Comparison of ENCODE assay signal across 9 mouse cellular contexts in the genomic region with DNA sequence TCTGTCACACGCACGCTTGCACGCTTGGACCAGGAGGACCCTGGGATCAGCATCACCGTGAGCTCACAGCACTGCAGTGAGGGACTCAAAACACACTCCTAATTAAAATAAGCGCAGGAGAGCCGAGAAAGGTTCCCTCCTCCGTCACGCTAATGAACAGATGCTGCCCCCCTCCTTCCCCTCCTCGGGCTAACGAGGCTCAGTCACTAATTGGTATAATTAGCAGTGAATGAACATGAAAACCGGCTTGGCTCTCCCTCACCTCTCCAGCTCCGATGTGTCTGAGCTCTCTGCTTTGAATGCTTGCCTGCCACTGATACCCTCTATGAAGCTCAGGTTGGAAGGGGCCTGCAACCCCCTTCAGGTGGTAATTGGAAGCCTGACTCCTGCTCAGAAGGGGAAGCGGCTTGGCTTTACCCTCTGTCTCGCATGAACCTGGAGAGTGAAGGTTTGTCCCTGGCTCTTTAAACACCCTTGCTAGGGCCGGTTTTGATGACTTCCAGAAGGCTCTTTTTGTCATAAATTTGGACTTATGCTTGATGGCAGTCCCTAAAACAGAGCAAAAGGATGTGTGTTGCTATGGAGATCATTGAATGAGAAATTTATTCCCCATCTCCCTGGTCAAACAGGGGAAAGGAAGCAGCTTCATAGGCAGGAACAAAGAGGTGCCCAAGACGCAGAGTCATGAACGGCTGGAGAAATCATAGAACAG.
DNase-seq lines count a peak whose midpoint lies in the region; ATAC-seq and TF ChIP-seq lines count a peak whose summit lies in the region.
"Had no signal": no experiment of that assay in that cellular context is flagged by ENCODE, and none has a peak within 500 bp of the region (broad histone marks: within the 10 kb centered on the region; RNA-seq: fewer than 3 reads in every experiment).

No protein-coding gene starts in this region.

- ATAC-seq in hindbrain, embryonic 15.5 days (ENCODE audit: low FRiP score, low read depth): peak; percentile 84
- ATAC-seq in midbrain, embryonic 12.5 days (ENCODE audit: low FRiP score, low read depth): peak; percentile 63
- ATAC-seq: lung, postnatal 0 days had no signal

- H3K36me3 ChIP-seq in hindbrain, embryonic 15.5 days: no peaks in the 10 kb centered on the region
- no peaks in the 10 kb centered on the region for H3K36me3 ChIP-seq in midbrain, embryonic 12.5 days
- H3K36me3 ChIP-seq in heart, embryonic 10.5 days: no peaks in the 10 kb centered on the region

- peak overlapping the region; percentile 70 for H3K27ac ChIP-seq in hindbrain, embryonic 15.5 days (replicated peaks)
- H3K27ac ChIP-seq in midbrain, embryonic 12.5 days (replicated peaks): 0 out of 2 replicates have a peak overlapping the region, but pooled peaks have one; percentile 30
- no peak overlapping the region for H3K27ac ChIP-seq in heart, embryonic 10.5 days

- no peaks in the 10 kb centered on the region for H3K9me3 ChIP-seq in hindbrain, embryonic 15.5 days
- H3K9me3 ChIP-seq in midbrain, embryonic 12.5 days: peaks cover 8% of the 10 kb centered on the region
- H3K9me3 ChIP-seq in heart, embryonic 10.5 days: 0 out of 2 replicates have a peak, but pooled peaks cover 3% of the 10 kb centered on the region

- peaks cover 12% of the 10 kb centered on the region for H3K4me1 ChIP-seq in hindbrain, embryonic 15.5 days (replicated peaks)
- H3K4me1 ChIP-seq in midbrain, embryonic 12.5 days: peaks cover 19% of the 10 kb centered on the region; the same call in 1 of the 2 replicates
- H3K4me1 ChIP-seq in heart, embryonic 10.5 days: no peaks in the 10 kb centered on the region

- H3K4me3 ChIP-seq in hindbrain, embryonic 15.5 days: no peak overlapping the region
- H3K4me3 ChIP-seq in midbrain, embryonic 12.5 days: no peak overlapping the region
- no peak overlapping the region for H3K4me3 ChIP-seq in heart, embryonic 10.5 days

- WGBS in hindbrain, embryonic 15.5 days: 43% methylated on average over 17 of the region's 17 CpGs
- 58% methylated on average over 17 of the region's 17 CpGs for WGBS in midbrain, embryonic 12.5 days
- 71% methylated on average over 17 of the region's 17 CpGs for WGBS in heart, embryonic 10.5 days

- TF ChIP-seq CTCF in brain, embryonic 14.5 days (IDR thresholded peaks at IDR 0.05; ENCODE audit: borderline replicate concordance, extremely low read depth, insufficient read depth, insufficient read length): no peak

- H3K27me3 ChIP-seq in hindbrain, embryonic 15.5 days: no peaks in the 10 kb centered on the region
- no peaks in the 10 kb centered on the region for H3K27me3 ChIP-seq in midbrain, embryonic 12.5 days
- H3K27me3 ChIP-seq in heart, embryonic 10.5 days (ENCODE audit: insufficient read depth, poor library complexity, severe bottlenecking): no peaks in the 10 kb centered on the region

- DNase-seq in MN1 (ENCODE audit: low spot score): peak; percentile 60
- DNase-seq in brain, embryonic 14.5 days (ENCODE audit: low read depth): peak; percentile 97
- DNase-seq in gastrocnemius, postnatal 4 days (ENCODE audit: low spot score in 2 of 2): no peak
- DNase-seq in kidney, postnatal 4 days: no peak
- DNase-seq in heart, embryonic 10.5 days (ENCODE audit: low spot score): no peak
- DNase-seq: gastrocnemius, postnatal 14 days had no signal

- peak overlapping the region; percentile 12; the same call in 1 of the 2 replicates for H3K4me2 ChIP-seq in hindbrain, embryonic 15.5 days
- H3K4me2 ChIP-seq in midbrain, embryonic 12.5 days (replicated peaks): no peak overlapping the region

- TF ChIP-seq POLR2A in brain, embryonic 14.5 days (IDR thresholded peaks at IDR 0.05; ENCODE audit: borderline replicate concordance, extremely low read depth, insufficient read depth, insufficient read length, poor library complexity, severe bottlenecking): no peak

- no peak overlapping the region for H3K9ac ChIP-seq in hindbrain, embryonic 15.5 days
- H3K9ac ChIP-seq in midbrain, embryonic 12.5 days (replicated peaks): no peak overlapping the region

Comparison
In these comparisons a context has a peak if more than half of its experiments do, and no peak if none do; other contexts are left out.
1. DNase-seq: peak in MN1 (single experiment) and brain, embryonic 14.5 days (single experiment); none in gastrocnemius, postnatal 4 days (0 of 2), kidney, postnatal 4 days (0 of 2) and heart, embryonic 10.5 days (single experiment).